Mouse (Mus musculus): ENCODE measurements around the gene Acot12. TPM values are rescaled to one million over a fixed set of nuclear protein-coding genes. Genes with fewer than 3 reads are reported as not detected.
"Not testable (repeated sequence)": the region's sequence is repeated elsewhere in the genome, so short reads cannot be mapped to it uniquely, and the experiment has no call there.

Gene Acot12
- polyA plus RNA-seq, 1 experiment, result not detected

DNA sequence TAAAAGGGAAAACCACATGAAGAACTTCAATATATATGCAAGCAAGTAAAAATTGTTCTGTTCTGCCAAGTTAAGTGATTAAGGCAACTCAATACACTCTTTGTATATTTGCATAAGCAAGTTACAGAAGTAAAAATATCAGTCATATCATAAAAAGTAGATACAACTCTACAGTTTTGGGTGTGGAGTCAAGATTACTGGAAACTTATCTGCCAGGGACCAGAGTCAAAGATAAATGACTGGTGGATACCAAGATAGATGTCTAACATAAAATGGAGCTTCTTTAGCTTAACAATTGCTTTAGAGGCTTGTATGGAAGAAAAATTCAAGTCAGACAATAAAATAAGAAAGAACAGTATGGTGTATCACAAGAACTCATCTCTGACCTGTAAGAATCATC, 13.4 kb downstream of the Acot12 start:
- H3K4me3 ChIP-seq (ENCODE audit: insufficient read depth, low read depth, low read length), result no peak overlapping the region
- TF ChIP-seq CTCF (IDR thresholded peaks at IDR 0.05; ENCODE audit: insufficient read depth, low read depth, low read length) (no peak), POLR2A (IDR thresholded peaks at IDR 0.05; ENCODE audit: insufficient read depth, low read depth, low read length) (no peak)
- H3K4me1 ChIP-seq (ENCODE audit: control insufficient read depth, insufficient read depth, low read length), result peaks cover 2% of the 10 kb centered on the region; the same call in 1 of the 2 replicates
- no peak overlapping the region for H3K27ac ChIP-seq (ENCODE audit: insufficient read depth, low read depth, low read length)

DNA sequence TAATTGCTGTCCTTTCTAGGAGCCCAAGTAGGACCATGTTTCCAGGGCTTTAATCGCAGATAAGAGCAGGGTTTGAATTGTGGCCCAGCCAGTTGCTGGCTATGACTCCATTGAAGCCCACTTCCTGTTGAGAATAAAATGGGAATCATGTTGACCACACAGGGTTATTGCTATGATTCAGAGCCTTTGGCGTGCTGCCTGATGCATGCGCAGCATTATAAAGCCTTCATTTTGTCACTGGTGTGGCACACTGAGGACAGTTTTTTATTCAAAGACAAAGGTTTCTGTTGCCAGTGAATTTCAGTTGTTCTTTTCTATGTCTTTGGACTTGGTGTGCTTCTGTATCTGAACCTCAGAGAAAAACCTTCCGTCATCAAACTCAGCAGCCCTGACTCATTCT, 14.9 kb downstream of the Acot12 start:
- no peak for TF ChIP-seq POLR2A (IDR thresholded peaks at IDR 0.05; ENCODE audit: insufficient read depth, low read depth, low read length)
- no peak for TF ChIP-seq CTCF (IDR thresholded peaks at IDR 0.05; ENCODE audit: insufficient read depth, low read depth, low read length)
- peaks cover 2% of the 10 kb centered on the region; the same call in 1 of the 2 replicates for H3K4me1 ChIP-seq (ENCODE audit: control insufficient read depth, insufficient read depth, low read length)
- 51% methylated on average over 4 of the region's 4 CpGs for WGBS

DNA sequence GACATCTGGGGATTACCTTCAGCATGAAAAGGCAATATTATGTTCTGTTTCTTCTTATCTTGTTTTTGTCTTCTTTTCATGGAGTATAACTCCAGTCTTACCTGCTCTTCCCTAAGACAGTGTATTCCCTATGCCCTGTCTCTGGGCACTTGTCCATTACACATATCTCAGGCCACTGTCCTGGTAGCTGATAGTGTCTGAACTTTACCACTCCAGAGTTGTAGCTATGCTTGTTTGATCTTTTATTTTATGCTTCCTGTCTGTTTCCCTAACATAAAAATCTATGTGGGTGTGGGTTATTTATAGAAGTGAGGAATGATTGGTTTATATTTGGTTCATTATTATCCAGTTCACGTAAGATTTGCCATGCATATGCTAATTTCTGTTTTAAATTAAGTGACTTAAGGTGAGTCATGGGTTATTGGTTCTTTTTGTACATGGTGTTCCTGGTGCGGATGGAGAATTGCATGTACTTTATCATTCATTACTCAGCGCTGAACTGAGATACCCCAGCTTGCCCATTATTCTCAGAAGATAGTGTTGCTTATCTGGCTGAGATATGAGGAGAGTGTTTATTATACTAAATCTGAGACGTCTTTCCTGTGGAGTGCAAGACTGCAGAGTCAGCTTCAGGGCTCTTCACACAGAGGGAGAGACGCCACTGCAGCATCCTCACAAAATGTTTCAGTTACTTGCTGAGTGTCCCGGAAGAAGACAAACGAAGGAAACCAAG, 17.2 kb downstream of the Acot12 start:
- WGBS, result 69% methylated on average over 7 of the region's 7 CpGs
- H3K4me1 ChIP-seq (ENCODE audit: control insufficient read depth, insufficient read depth, low read length), result peaks cover 2% of the 10 kb centered on the region; the same call in 1 of the 2 replicates
- no peak overlapping the region for H3K27ac ChIP-seq (ENCODE audit: insufficient read depth, low read depth, low read length)
- no peak overlapping the region for H3K4me3 ChIP-seq (ENCODE audit: insufficient read depth, low read depth, low read length)
- TF ChIP-seq POLR2A (IDR thresholded peaks at IDR 0.05; ENCODE audit: insufficient read depth, low read depth, low read length) (no peak), CTCF (IDR thresholded peaks at IDR 0.05; ENCODE audit: insufficient read depth, low read depth, low read length) (no peak)

More for the DNA sequence above, 14.9 kb downstream of the Acot12 start:
- Histone ChIP-seq H3K27ac (ENCODE audit: insufficient read depth, low read depth, low read length) (no peak overlapping the region), H3K4me3 (ENCODE audit: insufficient read depth, low read depth, low read length) (no peak overlapping the region)

DNA sequence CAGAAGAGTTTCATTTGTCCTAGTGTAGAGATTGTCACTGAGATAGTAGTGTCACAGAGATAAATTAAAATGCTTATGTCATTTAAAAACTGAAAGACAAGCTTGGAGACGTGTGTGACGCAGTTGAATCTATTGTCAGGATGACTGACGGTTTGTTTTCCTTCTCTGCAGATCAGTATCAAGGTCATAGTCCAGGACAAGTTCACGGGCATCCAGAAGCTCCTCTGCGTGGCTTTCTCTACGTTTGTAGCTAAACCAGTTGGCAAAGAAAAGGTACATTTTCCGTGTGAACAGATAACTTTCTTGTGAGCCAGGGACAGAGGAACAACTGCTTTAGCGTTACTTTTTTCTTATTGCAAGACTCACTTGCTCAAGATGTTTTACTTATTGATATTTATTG, 18.5 kb downstream of the Acot12 start:
- TF ChIP-seq CTCF (IDR thresholded peaks at IDR 0.05; ENCODE audit: insufficient read depth, low read depth, low read length), result no peak
- TF ChIP-seq POLR2A (IDR thresholded peaks at IDR 0.05; ENCODE audit: insufficient read depth, low read depth, low read length), result no peak
- no peaks in the 10 kb centered on the region for H3K4me1 ChIP-seq (ENCODE audit: control insufficient read depth, insufficient read depth, low read length)

DNA sequence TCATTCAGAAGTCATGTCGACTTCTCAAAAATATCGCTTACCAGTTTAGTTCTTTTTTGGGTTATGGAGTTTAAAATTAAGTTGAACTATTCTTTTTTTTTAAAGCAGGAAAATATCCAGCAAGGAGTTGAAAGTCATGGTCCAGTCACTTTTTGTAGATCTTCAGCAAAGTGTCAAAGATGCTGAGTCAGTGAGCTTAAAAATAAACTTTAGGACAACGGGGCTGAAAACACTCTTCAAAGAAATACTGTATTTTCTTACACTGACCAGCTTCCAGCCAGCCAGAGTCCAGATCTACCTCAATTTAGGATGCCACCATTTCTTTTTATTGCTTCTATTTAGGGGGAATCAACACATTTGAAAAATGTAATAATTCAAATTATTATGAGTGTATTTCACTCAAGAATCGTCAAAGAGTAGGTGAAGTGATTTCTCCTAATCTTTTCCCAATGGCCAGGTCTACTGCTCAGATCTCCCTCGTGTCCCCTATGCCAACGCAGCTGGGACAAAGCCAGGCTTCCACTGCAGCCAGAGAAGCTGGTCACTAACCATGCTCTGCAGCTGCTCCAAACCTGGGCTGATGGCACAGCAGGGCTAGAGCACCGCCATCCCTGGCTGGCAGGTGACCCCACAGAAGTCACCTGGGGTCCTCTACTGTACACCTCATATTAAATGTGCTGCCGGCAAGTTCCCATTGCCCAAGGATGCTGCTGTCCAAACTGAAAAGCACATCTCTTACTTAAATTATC, 19.2 kb downstream of the Acot12 start:
- Histone ChIP-seq H3K4me3 (ENCODE audit: insufficient read depth, low read depth, low read length) (no peak overlapping the region), H3K27ac (ENCODE audit: insufficient read depth, low read depth, low read length) (no peak overlapping the region), H3K4me1 (ENCODE audit: control insufficient read depth, insufficient read depth, low read length) (no peaks in the 10 kb centered on the region)
- TF ChIP-seq POLR2A (IDR thresholded peaks at IDR 0.05; ENCODE audit: insufficient read depth, low read depth, low read length) (no peak), CTCF (IDR thresholded peaks at IDR 0.05; ENCODE audit: insufficient read depth, low read depth, low read length) (no peak)
- 88% methylated on average over 8 of the region's 8 CpGs for WGBS

More for the DNA sequence above, 18.5 kb downstream of the Acot12 start:
- WGBS, result 79% methylated on average over 8 of the region's 8 CpGs
- Histone ChIP-seq H3K4me3 (ENCODE audit: insufficient read depth, low read depth, low read length) (no peak overlapping the region), H3K27ac (ENCODE audit: insufficient read depth, low read depth, low read length) (no peak overlapping the region)

DNA sequence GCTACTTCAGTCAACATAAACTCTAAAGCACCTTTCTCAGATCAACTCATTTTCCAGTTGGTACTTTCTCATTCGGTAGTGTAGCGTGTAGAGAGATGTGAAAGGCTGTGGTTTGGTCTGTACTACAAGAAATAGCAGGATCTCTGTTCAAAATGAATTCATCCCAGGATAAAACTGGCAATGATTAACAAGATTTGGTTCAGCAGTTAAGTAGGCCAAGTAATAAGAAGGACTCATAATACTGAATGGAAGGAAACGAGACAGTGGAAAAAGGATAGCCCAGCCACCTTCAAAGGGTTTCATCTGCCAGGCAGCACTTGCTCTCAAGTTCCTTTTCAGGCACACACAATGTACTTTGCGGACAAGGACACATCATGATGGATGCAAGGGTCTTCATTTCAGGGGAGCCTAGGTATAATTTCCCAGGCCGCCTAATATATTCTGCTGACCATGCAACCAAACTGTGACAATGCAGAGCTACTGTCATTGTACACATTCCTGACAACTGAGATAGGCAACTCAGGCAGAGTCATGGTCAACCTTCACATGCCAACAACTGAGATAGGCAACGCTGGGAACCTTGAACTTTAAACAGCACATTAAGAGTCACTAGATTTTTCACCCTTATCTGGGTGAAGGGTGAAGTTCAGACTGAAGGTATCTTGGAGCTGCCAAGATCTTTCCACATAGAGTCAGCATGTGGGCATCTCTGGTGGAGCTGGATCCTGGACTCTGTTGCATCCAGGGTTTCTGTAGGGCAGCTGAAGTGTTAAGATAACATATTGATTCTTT, 20.5 kb downstream of the Acot12 start:
- TF ChIP-seq CTCF (IDR thresholded peaks at IDR 0.05; ENCODE audit: insufficient read depth, low read depth, low read length), result no peak
- no peak for TF ChIP-seq POLR2A (IDR thresholded peaks at IDR 0.05; ENCODE audit: insufficient read depth, low read depth, low read length)
- H3K4me3 ChIP-seq (ENCODE audit: insufficient read depth, low read depth, low read length), result no peak overlapping the region
- H3K27ac ChIP-seq (ENCODE audit: insufficient read depth, low read depth, low read length), result no peak overlapping the region
- no peaks in the 10 kb centered on the region for H3K4me1 ChIP-seq (ENCODE audit: control insufficient read depth, insufficient read depth, low read length)
- 96% methylated on average over 6 of the region's 6 CpGs for WGBS

DNA sequence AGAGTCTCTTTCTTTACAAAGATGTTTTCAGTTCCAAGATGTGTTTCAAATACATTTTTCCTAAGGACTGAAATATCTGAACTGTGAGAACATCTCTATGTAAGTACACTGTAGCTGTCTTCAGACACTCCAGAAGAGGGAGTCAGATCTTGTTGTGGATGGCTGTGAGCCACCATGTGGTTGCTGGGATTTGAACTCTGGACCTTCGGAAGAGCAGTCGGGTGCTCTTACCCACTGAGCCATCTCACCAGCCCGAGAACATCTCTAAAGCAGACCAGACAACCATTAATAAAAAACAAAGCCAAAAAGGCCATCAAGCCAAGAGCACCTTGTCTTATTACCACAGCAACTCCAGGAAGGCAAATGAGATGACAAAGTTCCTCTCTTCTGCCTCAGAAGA, 22.3 kb downstream of the Acot12 start:
- not testable (repeated sequence) for H3K4me3 ChIP-seq (ENCODE audit: insufficient read depth, low read depth, low read length); H3K27ac ChIP-seq (ENCODE audit: insufficient read depth, low read depth, low read length); H3K4me1 ChIP-seq (ENCODE audit: control insufficient read depth, insufficient read depth, low read length)
- WGBS, result 94% methylated on average over 3 of the region's 3 CpGs

DNA sequence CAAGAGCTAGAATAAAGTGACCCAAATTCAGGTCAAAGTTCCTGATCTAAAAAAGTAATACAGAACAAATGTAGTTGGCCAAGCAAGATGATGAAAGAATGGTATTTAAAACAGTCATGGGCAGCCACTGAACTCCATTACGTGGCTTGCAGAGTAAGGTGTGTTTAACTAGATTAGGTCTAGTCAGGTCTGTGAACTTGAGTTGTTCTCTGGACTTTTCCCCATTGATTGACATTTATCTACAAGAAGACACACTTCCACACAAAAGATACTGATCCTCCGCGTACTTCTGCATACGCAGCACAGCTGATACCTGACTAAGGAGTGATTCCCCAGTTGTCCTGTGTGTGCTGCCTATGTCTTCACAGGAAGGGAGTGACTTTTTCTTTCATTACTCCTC, 24.3 kb downstream of the Acot12 start:
- TF ChIP-seq POLR2A (IDR thresholded peaks at IDR 0.05; ENCODE audit: insufficient read depth, low read depth, low read length) (no peak), CTCF (IDR thresholded peaks at IDR 0.05; ENCODE audit: insufficient read depth, low read depth, low read length) (no peak)
- Histone ChIP-seq H3K4me3 (ENCODE audit: insufficient read depth, low read depth, low read length) (no peak overlapping the region), H3K4me1 (ENCODE audit: control insufficient read depth, insufficient read depth, low read length) (no peaks in the 10 kb centered on the region), H3K27ac (ENCODE audit: insufficient read depth, low read depth, low read length) (no peak overlapping the region)
- WGBS, result 99% methylated on average over 4 of the region's 4 CpGs
